Mouse (Mus musculus): ENCODE measurements around the gene Gm20388.

- 0 out of 2 replicates have a peak, but pooled peaks have one; percentile 38 for TF ChIP-seq ZC3H11A (IDR thresholded peaks at IDR 0.05; ENCODE audit: borderline replicate concordance, low read depth, low read length)
- TF ChIP-seq HCFC1 (IDR thresholded peaks at IDR 0.05; ENCODE audit: borderline replicate concordance, insufficient read depth, low read length) = no peak
- no peak for TF ChIP-seq MAFK (IDR thresholded peaks at IDR 0.05; ENCODE audit: insufficient read depth, low read depth, low read length)
These were observed 2707.4 kb downstream of the Gm20388 start for GRCm38 (mm10) chr8:122617947-122618546.
